Mouse (Mus musculus) urinary bladder, postnatal 14 days (tissue): ENCODE data around the gene Rex1bd.
A peak's percentile ranks its signal among the peaks of the same experiment; 100 is the strongest.

Source experiments
- DNase-seq: peaks from one replicate; pipeline ENCODE4 v3.0.0; 2021; ENCODE audit warnings: low spot score

Rex1bd gene

DNA sequence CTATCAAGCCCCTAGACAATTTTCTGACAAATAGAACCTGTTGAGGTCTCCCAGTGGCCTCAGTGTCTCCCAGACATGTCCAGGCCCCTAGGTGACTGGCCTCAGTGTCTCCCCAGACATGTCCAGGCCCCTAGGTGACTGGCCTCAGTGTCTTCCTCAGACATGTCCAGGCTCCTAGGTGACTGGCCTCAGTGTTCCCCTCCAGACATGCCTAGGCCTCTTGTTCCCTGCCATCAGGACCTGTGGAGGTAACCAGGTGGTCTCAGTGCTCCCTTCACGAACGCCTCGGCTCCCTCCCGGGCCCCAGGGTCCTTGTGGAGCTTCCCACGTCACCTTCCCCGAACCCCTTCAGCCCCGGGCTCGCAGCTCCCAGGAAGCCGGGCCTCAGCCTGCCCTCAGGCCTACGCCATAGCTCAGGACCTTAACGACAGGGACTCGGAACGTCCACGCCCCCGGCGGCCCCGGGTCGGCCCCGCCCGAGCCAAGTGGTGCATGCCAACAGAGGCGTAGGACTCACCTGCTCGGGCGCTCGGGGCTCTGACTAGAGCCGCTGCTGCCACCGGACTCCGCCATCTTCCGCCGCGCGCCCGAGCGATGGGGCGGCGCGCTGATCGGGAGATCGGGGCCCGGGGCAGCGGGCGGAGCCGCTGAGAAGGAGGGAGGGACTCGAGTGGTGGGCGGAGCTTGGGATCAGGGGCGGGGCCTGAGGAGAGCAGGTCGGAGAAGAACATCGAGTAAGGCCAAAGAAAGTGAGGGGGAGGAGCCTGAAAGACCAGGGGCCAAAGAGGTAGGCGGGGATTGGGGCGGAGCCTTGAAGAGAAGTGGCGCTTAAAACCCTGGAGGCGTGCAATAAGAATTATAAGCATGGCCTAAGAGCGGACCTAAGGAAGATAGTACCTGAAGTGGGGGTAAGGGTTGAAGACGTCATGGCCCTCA is 30.0 kb downstream of the Rex1bd start, which contains the start of gene Klhl26:
TSS of gene Klhl26 (minus strand) at position 636 of the 936 bp plus-strand sequence.
- peak; percentile 98 for DNase-seq

DNA sequence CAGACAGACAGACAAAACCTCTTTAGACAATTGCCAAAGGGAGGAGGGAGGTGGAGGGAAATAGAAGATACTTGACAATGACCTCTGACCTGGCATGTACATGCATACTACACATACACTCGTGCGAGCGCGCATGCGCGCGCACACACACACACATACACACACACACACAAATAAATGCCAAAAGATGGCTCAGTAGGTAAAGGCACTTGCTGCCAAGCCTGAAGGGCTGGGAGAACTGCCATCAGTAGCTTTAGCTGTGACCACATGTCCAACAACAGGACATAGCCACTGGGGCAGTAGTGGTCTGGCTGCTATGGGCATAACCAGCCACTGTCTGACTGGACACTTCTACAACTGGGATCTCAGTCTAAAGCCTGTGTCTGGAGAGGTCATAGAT is 34.7 kb downstream of the Rex1bd start:
- no peak for DNase-seq

DNA sequence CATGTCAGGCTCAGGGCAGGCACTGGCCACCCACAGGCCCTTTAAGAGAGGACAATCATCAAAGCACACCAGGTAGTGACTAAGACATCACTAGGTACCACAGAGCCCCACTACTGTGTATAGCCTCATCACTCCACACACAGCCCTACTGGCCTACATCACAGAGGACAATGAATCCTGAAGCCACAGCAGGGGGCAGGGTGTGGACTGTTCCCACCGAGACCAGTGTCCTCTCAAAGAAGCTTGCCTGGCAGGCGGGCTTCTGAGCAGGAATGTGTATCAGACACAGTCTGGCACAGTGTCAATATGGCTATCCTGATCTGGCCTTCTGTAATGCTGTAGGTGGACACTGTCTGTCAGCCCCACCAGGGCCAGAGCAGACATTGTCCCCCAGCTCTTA is 36.6 kb downstream of the Rex1bd start:
- DNase-seq = no peak

DNA sequence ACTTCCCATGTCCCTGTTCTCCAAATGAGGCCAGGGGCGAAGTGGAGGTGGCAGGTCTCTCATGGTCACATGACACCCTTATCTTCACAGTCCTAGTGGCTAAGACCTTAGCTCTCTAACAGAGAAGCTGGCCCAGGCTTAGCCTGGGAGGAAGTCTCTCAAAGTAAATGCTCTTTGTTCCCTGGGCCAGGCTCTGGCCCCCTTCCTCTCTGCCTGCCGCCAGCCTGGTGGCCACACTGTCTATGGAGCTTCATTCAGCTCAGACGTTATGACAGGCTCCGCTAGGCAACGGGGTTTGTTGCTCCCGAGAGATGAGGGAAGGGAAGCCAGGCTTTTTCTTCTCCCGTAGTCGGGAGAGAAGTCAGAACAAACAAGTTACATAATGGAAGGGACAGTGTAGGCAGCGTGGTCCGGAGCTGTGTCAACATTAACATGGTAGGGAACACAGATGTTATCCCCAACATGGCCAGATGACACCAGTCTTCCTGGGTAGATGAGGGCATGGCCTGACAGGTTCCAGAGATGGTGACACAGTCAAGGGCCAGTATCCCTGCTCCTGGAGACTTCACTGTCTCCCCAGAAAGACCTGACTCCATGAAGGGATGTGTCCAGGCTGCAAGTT is 37.1 kb downstream of the Rex1bd start:
- DNase-seq = no peak

DNA sequence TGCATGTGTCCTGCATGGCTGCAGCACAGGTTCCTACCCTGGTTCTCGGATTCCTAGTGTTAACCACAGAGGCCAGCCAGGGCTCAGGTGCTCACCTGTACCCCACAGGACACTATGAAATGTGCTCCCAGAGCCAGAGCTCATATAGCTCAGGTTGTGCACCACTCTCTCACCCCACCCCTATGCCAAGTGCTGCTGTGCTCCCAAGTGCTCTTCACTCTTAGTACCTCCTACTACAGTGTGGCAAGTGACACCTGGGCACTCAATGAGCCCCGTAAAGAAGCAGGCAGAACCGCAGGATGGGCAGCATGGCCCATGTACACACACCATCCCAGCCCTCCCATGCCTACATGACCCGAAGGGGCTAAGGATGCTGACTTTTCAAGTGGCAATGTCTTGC is 37.8 kb downstream of the Rex1bd start:
- no peak for DNase-seq

DNA sequence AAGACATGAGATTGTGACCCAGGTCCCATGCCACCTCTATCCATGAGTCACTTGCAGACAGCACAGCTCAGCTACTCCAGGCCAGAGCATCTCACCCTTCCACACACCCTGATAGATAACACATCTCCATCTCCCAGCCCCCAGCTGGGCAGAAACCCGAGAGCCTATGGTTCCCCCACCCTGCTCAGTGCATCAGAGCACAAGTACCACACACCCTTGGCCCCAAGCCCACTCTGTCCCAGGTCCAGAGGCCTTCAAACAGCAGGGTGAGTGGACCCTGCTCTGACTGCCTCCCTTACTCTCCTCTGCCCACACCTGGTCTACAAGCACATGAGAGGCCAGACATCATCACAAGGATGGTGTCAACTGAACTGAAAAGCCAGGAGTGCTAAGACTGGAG is 38.6 kb downstream of the Rex1bd start:
- no peak for DNase-seq

DNA sequence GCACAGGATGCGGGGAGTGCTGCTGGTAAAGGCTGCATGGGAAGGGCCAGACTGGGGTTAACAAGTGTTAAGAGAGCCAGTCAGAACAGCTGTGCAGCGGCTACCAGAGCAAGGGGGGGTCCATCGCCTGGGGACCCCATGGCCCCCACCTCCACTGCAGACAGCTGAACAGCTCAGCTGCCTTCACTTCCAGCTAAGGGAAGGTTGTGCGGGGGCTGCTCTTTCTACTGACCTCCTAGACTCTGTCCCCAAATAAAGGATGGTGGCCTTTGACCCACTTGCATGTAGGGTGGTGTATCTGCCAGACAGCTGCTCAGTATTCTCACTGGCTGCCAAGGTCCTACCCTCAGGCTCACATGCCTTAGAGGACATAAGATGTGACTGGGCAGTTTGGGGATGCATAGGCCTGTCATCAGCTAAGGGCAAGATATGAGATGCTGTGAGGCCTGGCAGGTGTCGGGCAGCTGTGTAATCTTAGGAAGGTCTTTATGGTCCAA is 39.3 kb downstream of the Rex1bd start:
- DNase-seq = no peak

DNA sequence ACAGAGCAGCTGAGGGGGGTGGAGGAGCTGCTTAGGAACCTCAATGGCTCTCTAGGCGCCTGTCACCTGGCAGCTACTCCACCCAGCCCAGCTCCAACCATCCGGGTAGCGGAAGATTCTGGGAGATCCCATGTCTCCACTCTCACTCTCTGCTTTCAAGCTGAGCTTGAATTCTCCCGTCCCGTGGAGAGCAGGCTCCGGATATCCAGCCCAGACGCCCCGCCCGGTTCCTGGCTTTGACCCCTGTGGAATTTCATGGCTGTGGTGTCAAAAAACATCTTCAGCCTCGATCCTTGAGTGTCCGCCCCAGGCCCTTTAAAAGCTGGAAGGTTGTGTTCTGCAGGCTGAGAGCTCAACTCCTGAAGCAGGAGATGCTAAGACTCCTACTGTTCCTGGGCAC is 39.8 kb downstream of the Rex1bd start:
- peak; percentile 29 for DNase-seq

DNA sequence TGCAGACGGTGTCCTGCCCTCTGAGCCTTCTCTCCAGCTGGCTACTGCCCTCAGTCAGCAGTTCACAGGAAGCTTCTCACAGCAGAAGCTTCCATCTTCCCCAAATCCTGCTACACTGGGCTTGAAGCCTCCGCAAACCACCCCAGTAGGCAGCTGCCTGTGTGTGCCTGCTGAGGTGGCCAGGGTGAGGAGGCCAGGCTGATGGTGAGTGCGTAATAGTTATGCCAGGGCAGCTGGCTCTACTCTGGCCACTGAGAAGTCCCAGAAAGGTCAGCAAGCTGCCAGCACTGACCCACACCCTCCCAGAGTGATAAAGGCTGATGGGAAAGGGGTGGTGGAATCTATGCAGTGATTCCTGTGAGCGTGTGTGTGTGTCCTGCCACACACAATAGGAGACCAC is 40.2 kb downstream of the Rex1bd start:
- no peak for DNase-seq

DNA sequence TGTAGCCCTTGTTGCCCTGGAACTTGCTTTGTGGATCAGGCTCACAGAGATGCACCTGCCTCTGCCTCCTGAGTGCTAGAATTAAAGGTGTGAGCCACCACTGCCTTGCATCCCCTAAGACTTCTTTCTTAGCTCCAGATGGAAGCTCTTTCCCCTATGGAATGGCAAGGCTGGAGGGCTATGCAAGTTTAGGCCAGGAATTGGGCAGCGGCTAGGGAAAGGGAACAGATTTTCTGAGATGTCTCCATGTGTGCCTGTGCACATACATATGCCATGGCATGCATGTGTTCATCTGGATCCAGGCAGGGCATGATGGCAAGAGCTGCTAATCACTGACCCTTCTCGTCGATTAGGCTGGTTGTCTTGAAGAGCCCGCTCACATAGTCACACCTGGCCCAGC is 40.9 kb downstream of the Rex1bd start:
- no peak for DNase-seq

DNA sequence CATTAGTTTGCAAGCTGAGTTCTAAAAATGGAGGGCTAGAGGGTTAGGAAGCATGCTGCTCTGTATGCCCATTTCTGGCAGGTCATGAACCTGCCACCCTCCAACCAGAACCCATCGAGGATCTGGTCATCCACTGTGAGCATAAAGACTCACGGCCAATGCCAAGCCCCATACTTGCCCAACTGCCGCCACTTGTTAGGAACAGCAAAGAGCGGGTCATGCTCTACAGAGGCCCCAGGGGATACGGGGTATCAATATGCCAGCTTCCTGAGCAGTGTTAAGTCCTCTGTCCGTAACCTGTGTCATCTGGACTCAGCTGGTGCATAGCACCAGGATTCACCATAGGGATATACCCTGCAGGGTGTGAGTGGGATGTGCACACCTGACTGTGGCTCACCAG is 42.4 kb downstream of the Rex1bd start:
- no peak for DNase-seq

DNA sequence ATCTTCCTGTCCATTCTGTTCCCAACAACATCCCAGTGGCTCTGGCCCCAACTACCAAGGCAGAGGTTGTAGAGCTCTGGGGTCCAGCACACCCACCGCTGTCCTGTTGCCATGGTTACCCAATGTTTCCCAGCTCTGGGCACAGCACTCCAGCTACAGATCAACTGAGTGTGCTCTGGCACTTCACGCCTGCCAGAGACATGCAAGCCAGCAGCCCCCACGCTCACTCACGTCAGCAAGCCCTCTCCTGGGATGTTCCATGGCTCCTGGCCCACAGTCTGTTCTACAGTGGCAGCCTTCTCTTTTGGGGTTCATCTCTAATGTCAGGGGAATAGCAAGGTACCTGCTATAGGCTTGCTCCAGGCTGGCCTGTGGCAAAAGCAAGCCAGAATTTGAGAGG is 43.2 kb downstream of the Rex1bd start:
- DNase-seq = peak; percentile 35

DNA sequence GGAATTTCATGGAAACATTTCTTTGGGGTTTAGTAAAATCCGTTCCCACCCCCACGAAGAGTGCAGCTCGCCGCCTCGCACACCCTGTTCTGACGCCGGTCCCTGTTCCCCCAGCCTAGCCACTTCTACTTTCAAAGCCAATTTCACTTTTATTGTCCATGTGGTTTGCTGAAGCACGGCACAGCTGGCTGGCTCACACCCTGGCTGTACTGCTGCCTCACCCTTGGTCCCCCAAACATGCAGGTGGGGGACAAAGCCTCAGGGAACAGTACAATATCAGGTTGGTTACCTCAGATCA is 44.1 kb downstream of the Rex1bd start:
- no peak for DNase-seq

DNA sequence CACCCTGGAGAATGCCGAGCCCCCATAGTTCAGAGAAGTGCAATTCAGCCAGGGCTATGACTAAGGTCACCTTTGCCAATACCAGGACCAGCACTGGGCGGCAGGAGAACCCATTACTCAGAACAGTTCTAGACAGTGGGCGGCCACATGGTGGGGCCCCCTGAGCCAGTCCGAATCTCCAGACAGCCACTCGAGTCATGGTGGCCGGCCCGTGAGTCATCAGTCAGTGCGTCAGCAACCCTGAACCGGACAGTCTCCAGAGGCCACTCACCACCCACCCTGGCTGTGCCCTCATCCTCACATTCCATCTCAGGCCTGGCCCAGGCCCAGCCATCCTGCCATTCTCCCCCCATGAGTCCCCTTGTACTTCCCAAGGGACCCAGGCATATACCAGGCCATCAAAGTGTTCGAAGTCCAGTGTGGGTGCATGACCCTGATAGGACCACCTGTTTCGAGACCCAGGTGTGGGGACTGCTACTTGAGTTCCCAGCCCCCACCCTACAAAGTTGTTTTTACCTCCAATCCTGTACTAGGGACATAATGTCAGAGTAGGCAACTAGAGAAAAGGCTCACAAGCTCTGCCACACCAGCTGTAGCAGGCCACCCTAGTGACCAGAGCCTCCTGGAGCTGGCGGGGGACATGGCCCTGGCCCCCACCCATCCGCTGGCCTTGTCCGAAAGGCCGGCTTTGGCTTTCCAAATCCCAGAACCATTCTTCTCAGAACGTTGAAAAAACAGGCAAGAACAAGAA is 44.6 kb downstream of the Rex1bd start:
- no peak for DNase-seq

DNA sequence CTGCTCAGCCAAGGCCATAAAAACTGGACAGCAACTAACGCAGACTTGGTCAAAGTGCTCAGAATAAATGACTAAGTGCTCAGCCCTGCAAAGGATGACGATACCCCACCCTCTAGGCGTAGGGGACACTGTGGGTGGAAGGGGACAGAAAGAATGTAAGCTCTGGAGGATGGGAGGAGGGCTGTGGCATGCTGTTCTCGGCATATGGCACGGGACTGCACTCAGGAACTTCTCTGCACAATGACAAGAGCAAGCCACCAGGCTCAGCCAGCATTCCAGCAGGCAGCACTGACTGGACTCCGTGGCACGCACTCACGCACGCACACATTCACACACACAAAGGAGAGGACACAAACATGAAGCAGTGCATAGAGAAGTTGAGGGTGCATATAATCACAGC is 45.9 kb downstream of the Rex1bd start:
- peak; percentile 34 for DNase-seq

DNA sequence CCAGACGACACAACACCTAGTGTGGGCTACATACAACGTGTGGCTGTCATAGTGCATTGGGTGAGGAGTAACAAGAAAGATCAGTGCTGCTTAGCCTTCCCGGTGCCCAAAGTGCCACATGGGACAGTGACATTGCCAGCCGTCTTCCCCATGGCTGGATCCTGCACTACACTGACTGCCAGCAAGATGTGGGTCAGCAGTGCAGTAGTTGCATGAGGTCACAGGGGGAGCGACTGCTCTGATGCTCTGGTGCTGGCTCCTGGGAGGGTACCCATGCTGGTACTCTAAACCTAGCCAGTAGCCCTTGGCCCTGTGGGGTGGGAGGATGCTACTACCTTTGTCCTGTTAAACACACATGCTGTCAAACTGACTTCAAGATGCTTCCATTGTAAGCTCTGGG is 46.4 kb downstream of the Rex1bd start:
- no peak for DNase-seq

DNA sequence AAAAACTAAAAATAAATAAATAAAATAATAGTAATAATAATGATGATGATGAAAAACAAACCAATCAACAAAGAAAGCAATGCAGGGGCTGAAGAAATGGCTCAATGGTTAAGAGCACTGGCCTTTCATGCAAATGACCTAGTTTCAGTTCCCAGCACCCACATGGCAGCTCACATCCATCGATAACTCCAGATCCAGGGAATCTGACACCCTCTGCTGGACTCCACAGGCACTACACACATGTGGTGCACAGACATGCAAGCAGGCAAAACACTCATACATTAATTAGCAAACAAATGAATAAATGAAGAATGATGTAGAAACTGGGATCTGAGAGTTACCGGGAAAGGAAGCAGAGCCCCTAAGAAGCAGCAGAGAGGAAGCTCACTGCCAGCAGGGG is 46.9 kb downstream of the Rex1bd start:
- no peak for DNase-seq

DNA sequence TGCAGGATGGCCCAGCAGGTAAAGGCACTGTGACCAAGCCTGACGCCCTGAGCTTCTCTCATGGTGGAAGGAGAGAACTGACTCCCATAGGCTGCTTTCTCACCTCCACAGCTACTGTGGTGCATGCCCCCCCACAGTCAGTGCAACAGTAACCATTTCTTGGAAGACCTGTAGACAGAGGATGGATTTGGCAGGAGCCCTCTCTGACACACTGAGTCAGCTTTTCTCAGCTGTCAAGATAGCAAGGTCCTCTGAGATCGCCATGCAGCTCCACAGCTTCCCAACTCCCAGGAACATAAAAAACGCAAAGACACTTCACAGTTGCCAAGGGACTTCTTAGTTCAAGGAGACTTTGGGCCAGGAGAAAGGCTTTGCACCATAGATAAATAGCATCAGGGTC is 48.1 kb downstream of the Rex1bd start:
- no peak for DNase-seq

DNA sequence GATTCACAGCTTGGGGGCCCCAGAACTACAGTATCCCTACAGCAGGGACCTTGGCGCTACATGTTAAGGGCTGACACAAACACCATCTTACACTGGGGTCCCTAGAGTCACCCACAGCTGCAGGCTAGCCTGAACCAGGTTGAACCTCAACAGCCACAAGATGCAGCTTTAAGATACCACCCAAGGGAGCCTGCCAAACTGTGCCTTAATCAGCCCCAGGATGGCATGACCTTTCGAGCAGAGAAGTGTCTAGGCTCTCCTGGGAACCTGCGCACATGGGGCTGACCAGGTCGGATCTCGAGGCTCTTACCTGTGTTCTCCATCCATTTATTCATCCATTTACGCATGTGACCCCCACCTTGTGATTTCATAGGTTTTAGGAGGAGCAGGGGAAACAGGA is 48.7 kb downstream of the Rex1bd start:
- DNase-seq = no peak

DNA sequence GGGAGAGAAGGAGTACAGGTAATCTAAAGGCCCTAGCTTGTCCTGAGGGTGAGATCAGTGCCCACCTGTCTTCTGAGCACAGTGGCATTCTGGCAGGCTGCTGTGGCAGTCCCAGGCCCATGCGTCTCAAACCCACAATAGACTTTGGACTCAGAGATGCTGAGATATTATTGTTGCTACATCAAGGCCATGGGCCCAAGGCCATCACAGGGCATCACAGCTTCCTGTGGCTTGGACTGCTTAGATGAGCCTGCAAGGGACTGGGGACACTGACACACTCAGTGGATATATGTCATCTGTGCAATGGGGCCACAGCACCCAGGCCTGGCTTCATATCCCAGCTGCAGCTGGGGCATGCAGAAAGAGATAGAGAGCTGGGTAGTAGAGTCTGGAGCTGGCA is 49.6 kb downstream of the Rex1bd start:
- no peak for DNase-seq
